Mouse (Mus musculus): ENCODE measurements around the gene Tspan9. TPM values are rescaled to one million over a fixed set of nuclear protein-coding genes. Genes with fewer than 3 reads are reported as not detected.

Gene Tspan9
- polyA plus RNA-seq, 1 experiment from 2014 or later, result 100 TPM

DNA sequence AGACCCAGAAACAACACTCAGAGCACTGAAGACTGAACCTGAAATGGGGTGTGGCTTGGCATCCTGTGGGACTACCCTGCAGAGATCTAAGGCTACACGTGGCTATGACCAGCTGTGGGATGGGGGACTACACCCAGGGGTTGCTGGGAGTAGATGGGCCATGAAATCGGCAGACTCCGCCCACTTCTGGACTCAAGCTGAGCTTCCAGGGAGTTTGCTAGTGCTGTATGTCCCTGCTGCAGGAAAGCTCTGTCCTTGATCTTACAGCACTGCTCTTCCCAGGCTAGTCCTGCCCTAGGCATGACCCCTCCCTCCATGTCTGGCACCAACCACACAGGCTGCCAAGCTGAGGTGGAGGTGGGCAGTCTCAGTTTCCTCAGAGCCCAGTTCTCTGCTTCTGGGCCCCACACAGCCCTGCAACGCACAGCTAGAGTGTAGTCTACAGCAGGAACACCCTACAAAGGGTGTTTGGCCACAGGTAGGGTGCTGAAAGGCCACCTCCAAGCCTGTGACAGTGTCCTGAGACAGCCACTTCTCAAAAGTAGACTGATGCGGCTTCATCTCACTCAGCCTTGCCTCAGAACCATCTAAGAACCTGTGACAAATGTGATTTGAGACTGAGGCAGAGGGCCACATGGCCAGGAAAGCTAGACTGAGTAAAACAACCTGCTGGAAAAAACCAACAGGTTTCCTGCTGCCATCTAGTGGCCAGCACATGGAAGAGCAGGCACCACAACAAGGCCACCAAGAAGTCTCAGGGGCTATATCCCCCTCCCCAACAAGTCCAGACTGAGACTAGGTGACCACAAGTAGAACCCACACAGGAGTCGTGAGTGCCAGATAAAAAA lies 52.2 kb downstream of the Tspan9 start:
- H3K27me3 ChIP-seq (ENCODE audit: control insufficient read depth, insufficient read depth, low read length), result no peaks in the 10 kb centered on the region
- WGBS, result 22% methylated on average over 6 of the region's 6 CpGs

DNA sequence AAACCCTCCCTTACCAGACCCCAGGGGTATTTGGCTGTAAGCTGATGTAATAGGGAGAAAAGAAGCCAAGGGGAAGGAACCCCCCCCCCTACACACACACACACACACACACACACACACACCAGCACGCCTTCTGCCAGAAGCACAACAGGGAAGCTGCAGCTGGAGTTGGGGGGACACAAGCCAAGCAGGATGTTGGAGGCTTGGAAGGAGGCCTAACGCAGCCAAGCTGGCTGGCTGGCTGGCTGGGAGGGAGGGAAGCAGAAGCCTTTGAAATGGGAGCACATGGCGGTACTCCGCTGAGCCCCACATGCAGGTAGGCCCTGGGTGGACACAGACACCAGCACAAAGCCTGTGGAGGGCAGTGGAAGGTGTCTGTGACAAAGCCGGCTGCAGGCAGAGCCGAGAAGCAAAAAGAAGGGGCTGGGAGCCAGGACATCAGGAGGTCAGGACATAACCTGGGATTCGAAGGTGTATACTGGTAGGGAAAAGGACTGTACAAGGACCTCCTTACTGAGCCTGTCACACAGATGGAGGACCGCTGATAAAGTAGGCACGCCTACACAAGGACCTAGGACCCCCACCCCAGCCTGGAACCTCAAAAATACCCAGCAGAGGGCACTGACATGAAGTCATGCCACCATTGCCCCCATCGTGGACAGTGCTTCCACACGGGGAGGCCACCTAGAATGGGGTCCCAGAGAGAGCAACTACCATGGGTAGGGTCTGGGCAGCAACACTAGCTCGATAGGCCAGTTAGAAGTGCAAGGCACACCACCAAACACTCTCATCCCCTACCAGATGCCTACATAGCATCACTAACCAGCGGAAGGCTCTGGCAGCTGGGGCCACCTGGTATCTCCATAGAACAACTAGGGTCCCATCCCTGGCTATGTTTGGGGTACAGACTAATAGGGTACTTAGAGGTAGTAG lies 53.4 kb downstream of the Tspan9 start:
- no peak overlapping the region for H3K4me3 ChIP-seq (ENCODE audit: low read length)
- H3K9ac ChIP-seq (ENCODE audit: low read depth, low read length), result no peak overlapping the region
- H3K9me3 ChIP-seq (ENCODE audit: control insufficient read depth, low read length), result no peaks in the 10 kb centered on the region
- no peak overlapping the region for H3K4me2 ChIP-seq (replicated peaks; ENCODE audit: low read depth, low read length)
- WGBS, result 71% methylated on average over 13 of the region's 13 CpGs
- no peak overlapping the region for H3K27ac ChIP-seq (ENCODE audit: low read depth, low read length)
- H3K4me1 ChIP-seq (ENCODE audit: control insufficient read depth, insufficient read depth, low read length), result peaks cover 41% of the 10 kb centered on the region
- no peaks in the 10 kb centered on the region; the same call in 1 of the 2 replicates for H3K36me3 ChIP-seq (ENCODE audit: control insufficient read depth, insufficient read depth, low read length)
- no peaks in the 10 kb centered on the region for H3K27me3 ChIP-seq (ENCODE audit: control insufficient read depth, insufficient read depth, low read length)
- no peak for ATAC-seq (ENCODE audit: low FRiP score, low TSS enrichment)

More for the DNA sequence above, 52.2 kb downstream of the Tspan9 start:
- peaks cover 41% of the 10 kb centered on the region for H3K4me1 ChIP-seq (ENCODE audit: control insufficient read depth, insufficient read depth, low read length)
- no peaks in the 10 kb centered on the region for H3K9me3 ChIP-seq (ENCODE audit: control insufficient read depth, low read length)
- H3K27ac ChIP-seq (ENCODE audit: low read depth, low read length), result peak overlapping the region; percentile 69
- peak; percentile 26 for ATAC-seq (ENCODE audit: low FRiP score, low TSS enrichment)
- no peak overlapping the region for H3K9ac ChIP-seq (ENCODE audit: low read depth, low read length)
- H3K4me2 ChIP-seq (replicated peaks; ENCODE audit: low read depth, low read length), result no peak overlapping the region
- no peaks in the 10 kb centered on the region for H3K36me3 ChIP-seq (ENCODE audit: control insufficient read depth, insufficient read depth, low read length)
- H3K4me3 ChIP-seq (ENCODE audit: low read length), result no peak overlapping the region

DNA sequence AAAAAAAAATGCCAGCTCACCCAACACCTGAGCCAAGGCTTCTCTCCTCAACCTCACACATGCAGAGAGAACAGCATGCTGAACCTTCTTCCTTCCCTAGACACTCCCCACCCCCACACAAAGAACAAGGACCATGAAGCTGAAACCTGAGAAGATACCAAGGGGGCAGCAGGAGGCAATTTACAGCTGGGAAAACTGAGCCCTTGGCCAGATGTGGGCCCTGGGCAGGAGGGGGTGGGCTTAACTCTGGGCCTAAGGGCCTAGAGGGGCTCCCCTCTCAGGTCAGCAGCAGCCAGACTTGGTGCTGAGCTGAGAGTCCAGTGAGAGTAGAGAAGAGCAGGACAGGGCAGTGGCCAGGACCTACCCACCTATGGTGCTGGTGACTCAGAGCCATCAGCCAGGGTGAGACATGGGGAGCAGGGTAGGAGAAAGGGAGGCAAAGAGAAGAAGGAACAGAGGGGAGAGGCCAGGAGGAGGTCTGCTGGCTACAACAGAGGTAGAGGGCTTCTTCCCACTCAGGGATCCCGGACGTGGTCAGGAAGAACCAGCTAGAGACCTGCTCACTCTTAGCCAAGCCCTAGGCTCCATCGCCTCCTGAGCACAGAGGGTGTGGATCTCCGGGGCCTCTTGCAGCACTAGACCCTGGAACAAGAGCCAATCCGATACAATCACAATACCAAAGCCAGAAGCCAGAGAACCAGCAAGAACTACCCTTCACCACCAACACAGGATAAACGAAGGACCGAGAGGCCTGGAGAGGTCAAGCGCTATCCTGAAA lies 54.5 kb downstream of the Tspan9 start:
- no peak overlapping the region for H3K4me3 ChIP-seq (ENCODE audit: low read length)
- ATAC-seq (ENCODE audit: low FRiP score, low TSS enrichment), result peak; percentile 50
- no peaks in the 10 kb centered on the region; the same call in 1 of the 2 replicates for H3K36me3 ChIP-seq (ENCODE audit: control insufficient read depth, insufficient read depth, low read length)
- peak overlapping the region; percentile 48 for H3K27ac ChIP-seq (ENCODE audit: low read depth, low read length)
- no peak overlapping the region for H3K4me2 ChIP-seq (replicated peaks; ENCODE audit: low read depth, low read length)
- H3K9ac ChIP-seq (ENCODE audit: low read depth, low read length), result no peak overlapping the region
- H3K9me3 ChIP-seq (ENCODE audit: control insufficient read depth, low read length), result no peaks in the 10 kb centered on the region
- H3K27me3 ChIP-seq (ENCODE audit: control insufficient read depth, insufficient read depth, low read length), result no peaks in the 10 kb centered on the region
- H3K4me1 ChIP-seq (ENCODE audit: control insufficient read depth, insufficient read depth, low read length), result peaks cover 41% of the 10 kb centered on the region
- WGBS, result 53% methylated on average over 8 of the region's 8 CpGs

DNA sequence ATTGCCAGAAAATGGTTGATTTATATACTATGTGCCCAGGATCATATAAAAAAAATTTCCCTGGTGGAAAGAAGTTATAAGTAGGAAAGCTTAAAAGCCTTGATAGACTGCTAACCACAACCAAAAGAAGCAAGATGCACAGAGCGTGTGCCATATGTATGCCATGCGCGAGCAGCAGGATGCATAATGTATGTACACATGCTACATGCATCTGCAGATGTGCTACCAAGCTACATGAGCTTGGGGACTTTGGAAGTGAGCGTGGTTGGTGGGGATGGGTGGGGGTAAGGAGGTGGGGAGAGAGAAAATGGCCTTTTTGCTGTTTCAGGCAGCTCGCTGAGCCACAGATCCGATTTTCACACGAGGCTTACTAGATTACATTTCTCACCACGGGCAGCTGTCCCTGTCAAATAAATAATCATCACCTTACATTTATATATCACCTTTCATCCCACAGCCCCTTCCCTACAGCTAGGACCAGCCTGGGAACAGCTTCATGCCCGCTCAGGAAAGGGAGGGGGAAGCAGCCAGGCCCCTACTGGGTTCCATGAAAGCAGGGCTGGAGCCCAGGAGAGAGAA lies 57.8 kb downstream of the Tspan9 start:
- Histone ChIP-seq H3K9me3 (ENCODE audit: control insufficient read depth, low read length) (no peaks in the 10 kb centered on the region), H3K36me3 (ENCODE audit: control insufficient read depth, insufficient read depth, low read length) (peaks cover 6% of the 10 kb centered on the region; the same call in 1 of the 2 replicates), H3K27me3 (ENCODE audit: control insufficient read depth, insufficient read depth, low read length) (no peaks in the 10 kb centered on the region), H3K27ac (ENCODE audit: low read depth, low read length) (no peak overlapping the region; the same call in 1 of the 2 replicates), H3K4me3 (ENCODE audit: low read length) (no peak overlapping the region), H3K4me2 (replicated peaks; ENCODE audit: low read depth, low read length) (no peak overlapping the region), H3K4me1 (ENCODE audit: control insufficient read depth, insufficient read depth, low read length) (peaks cover 32% of the 10 kb centered on the region), H3K9ac (ENCODE audit: low read depth, low read length) (no peak overlapping the region)
- WGBS, result 55% methylated on average over 9 of the region's 9 CpGs
- peak; percentile 47 for ATAC-seq (ENCODE audit: low FRiP score, low TSS enrichment)

DNA sequence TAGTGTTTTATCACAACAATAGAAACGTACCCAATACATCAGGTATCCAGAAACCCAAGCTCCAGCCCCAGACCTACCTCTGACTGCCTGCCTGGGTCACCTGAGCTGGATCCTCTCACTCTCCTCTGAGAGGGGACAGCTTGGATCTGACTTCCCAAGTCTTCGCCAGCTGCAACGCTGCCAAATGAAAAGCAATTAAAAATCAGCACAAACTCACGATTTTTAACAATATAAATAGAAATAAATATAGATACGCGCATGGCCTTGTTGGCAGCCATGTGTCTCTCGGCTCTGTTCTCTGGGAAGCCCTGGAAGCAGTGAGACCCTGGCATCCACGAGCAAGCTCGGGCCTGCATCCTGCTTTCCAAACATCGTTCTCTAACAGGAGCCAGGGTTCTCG lies 60.1 kb downstream of the Tspan9 start:
- Histone ChIP-seq H3K9me3 (ENCODE audit: control insufficient read depth, low read length) (no peaks in the 10 kb centered on the region), H3K27me3 (ENCODE audit: control insufficient read depth, insufficient read depth, low read length) (no peaks in the 10 kb centered on the region), H3K27ac (ENCODE audit: low read depth, low read length) (no peak overlapping the region), H3K4me3 (ENCODE audit: low read length) (no peak overlapping the region), H3K36me3 (ENCODE audit: control insufficient read depth, insufficient read depth, low read length) (peaks cover 6% of the 10 kb centered on the region; the same call in 1 of the 2 replicates), H3K4me2 (replicated peaks; ENCODE audit: low read depth, low read length) (no peak overlapping the region), H3K4me1 (ENCODE audit: control insufficient read depth, insufficient read depth, low read length) (peaks cover 25% of the 10 kb centered on the region), H3K9ac (ENCODE audit: low read depth, low read length) (no peak overlapping the region)
- no peak for ATAC-seq (ENCODE audit: low FRiP score, low TSS enrichment)
- 87% methylated on average over 11 of the region's 11 CpGs for WGBS

DNA sequence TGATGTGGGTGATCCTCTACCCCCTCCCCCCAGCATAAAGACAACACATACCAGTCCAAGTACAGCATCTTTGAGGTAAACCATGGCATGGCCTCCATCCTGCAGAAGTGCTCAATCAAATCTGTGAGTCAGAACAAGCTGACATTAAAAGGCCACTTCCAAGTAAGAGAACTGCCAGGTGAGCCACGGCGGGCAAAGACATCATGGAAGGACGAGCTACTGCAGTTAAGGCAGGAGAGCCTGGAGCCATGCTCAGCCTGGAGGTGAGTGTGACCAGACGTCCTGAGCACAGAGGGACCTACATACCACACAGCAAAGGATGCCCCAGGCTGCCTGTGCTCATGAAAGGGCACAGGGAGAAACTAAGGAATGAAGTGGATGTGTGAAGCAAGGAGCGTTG lies 61.6 kb downstream of the Tspan9 start:
- Histone ChIP-seq H3K4me2 (replicated peaks; ENCODE audit: low read depth, low read length) (no peak overlapping the region), H3K27ac (ENCODE audit: low read depth, low read length) (no peak overlapping the region), H3K27me3 (ENCODE audit: control insufficient read depth, insufficient read depth, low read length) (no peaks in the 10 kb centered on the region), H3K36me3 (ENCODE audit: control insufficient read depth, insufficient read depth, low read length) (peaks cover 6% of the 10 kb centered on the region; the same call in 1 of the 2 replicates), H3K9me3 (ENCODE audit: control insufficient read depth, low read length) (no peaks in the 10 kb centered on the region), H3K4me1 (ENCODE audit: control insufficient read depth, insufficient read depth, low read length) (peaks cover 25% of the 10 kb centered on the region), H3K9ac (ENCODE audit: low read depth, low read length) (no peak overlapping the region), H3K4me3 (ENCODE audit: low read length) (no peak overlapping the region)
- WGBS, result 85% methylated on average over 5 of the region's 5 CpGs
- no peak for ATAC-seq (ENCODE audit: low FRiP score, low TSS enrichment)

DNA sequence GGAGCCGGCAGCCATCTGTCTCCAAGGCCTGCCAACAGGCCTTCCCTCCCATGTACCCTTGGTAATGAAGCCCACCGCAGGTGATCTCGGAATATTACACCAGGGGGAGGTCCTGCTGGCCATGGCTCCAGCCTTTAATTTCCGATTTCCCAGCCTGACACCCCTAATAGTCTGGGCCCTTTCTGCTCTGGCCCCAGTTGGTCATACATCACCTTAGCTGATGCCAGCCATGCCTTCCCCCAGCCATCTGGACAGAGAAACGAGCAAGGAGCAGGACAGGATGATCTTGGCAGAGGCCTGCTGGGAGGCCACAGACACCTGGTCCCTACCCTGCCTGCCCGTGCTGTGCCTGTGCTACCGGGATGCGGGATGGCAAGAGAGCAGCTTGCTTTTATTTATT lies 62.1 kb downstream of the Tspan9 start:
- Histone ChIP-seq H3K4me1 (ENCODE audit: control insufficient read depth, insufficient read depth, low read length) (peaks cover 30% of the 10 kb centered on the region), H3K27ac (ENCODE audit: low read depth, low read length) (no peak overlapping the region), H3K4me2 (replicated peaks; ENCODE audit: low read depth, low read length) (no peak overlapping the region), H3K9me3 (ENCODE audit: control insufficient read depth, low read length) (no peaks in the 10 kb centered on the region), H3K27me3 (ENCODE audit: control insufficient read depth, insufficient read depth, low read length) (no peaks in the 10 kb centered on the region), H3K4me3 (ENCODE audit: low read length) (no peak overlapping the region), H3K9ac (ENCODE audit: low read depth, low read length) (no peak overlapping the region), H3K36me3 (ENCODE audit: control insufficient read depth, insufficient read depth, low read length) (peaks cover 6% of the 10 kb centered on the region; the same call in 1 of the 2 replicates)
- no peak for ATAC-seq (ENCODE audit: low FRiP score, low TSS enrichment)
- 79% methylated on average over 8 of the region's 8 CpGs for WGBS

DNA sequence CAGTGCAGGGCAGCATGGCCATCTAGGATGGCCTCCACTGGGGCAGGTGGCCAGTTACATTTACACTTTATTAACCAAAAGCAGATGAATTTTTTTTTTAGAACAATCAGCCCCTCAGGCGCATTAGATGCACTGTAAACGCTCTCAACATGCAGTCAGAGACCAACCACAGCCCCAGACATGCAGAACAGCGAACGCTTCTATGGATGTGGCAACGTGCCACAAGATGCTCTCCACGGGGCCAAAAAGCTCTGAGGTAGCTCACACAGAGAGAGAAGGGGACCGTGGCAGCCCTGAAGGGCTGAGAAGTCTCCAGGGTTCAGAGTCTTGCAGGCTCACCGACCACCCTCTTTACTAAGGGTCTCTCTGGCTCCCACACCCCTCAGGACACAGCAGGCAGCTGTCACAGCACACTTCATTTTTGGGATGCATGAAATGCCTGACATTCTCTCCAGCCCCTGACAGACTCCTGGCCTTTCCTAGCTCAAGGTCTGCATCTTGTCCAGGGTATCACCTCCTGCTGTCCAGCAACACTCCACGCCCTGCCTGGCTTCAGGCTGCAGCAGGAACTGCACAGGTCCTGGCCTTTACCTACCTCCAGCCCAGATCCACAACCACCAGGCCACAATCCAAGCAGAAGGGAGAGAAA lies 63.7 kb downstream of the Tspan9 start:
- Histone ChIP-seq H3K4me3 (ENCODE audit: low read length) (no peak overlapping the region), H3K27me3 (ENCODE audit: control insufficient read depth, insufficient read depth, low read length) (no peaks in the 10 kb centered on the region), H3K27ac (ENCODE audit: low read depth, low read length) (no peak overlapping the region), H3K4me2 (replicated peaks; ENCODE audit: low read depth, low read length) (no peak overlapping the region), H3K4me1 (ENCODE audit: control insufficient read depth, insufficient read depth, low read length) (peaks cover 46% of the 10 kb centered on the region), H3K9ac (ENCODE audit: low read depth, low read length) (no peak overlapping the region), H3K9me3 (ENCODE audit: control insufficient read depth, low read length) (no peaks in the 10 kb centered on the region), H3K36me3 (ENCODE audit: control insufficient read depth, insufficient read depth, low read length) (peaks cover 6% of the 10 kb centered on the region; the same call in 1 of the 2 replicates)
- ATAC-seq (ENCODE audit: low FRiP score, low TSS enrichment), result no peak
- 83% methylated on average over 9 of the region's 9 CpGs for WGBS

All from kidney, embryonic 14.5 days (tissue).